Mouse (Mus musculus): ENCODE results near the gene Kcnn1. TPM values are rescaled to one million over a fixed set of nuclear protein-coding genes. Genes with fewer than 3 reads are reported as not detected.

Gene Kcnn1
- total RNA-seq, 2 experiments from 2014 or later, result 17.4 to 18.3 TPM

DNA sequence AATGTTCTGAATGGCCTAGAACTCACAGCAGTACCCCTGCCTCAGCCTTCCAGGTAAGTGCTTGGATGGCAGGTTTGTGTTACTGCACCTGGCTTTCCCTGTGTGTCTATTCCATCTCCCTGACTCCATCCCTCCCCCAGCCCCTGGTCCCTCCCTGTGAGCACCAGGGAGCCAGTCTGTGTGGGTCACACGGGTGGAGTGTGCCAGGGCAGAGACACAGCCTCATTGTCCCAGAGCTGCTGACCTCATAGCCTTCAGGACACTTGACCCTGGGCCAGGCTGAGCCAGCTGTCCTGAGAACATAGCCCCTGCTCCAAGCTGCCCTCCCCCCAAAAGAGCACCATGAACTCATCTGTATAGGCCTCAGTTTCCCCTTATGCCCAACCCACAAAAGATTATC is 55.8 kb downstream of the Kcnn1 start:
- no peak overlapping the region for H3K4me3 ChIP-seq
- no peak for TF ChIP-seq CTCF (conservative IDR thresholded peaks at IDR 0.05)
- peak overlapping the region; percentile 70 for H3K27ac ChIP-seq
- no peak for DNase-seq (ENCODE audit: low spot score in 2 of 2)

DNA sequence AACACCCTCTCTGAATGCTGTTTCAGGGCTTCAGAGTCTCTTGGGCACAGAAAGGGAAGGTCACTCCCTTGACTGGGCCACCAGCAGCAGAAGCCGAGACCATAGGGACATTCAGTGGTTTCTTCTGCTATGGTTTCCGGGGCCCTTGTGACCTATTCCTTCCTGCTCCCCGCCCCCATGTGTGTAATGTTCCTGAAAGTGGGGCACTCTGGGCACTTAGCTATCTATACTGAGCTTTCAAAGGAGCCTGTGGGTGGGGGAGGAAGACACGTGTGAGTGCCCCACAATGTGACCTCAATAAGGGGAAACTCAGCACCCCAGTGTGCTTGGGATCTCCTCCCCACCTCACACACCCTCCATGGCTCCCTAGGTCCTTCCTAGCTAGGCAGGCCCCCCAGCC is 56.5 kb downstream of the Kcnn1 start:
- DNase-seq (ENCODE audit: low spot score in 2 of 2), result no peak
- no peak for TF ChIP-seq CTCF (conservative IDR thresholded peaks at IDR 0.05)
- Histone ChIP-seq H3K4me3 (no peak overlapping the region), H3K27ac (peak overlapping the region; percentile 70)

- peak within 1 kb of the TSS; percentile 66 for H3K4me3 ChIP-seq
Measured at GRCm38 (mm10) chr8:70804481-70805206, 58.4 kb downstream of the Kcnn1 start, which contains the start of gene Mast3. Gene Mast3 (minus strand): TSS chr8:70805054.

GRCm38 (mm10) chr8:70803761-70804480 is 59.1 kb downstream of the Kcnn1 start:
- Histone ChIP-seq H3K27ac (peak overlapping the region; percentile 99), H3K4me3 (peak overlapping the region; percentile 66)
- no peak for TF ChIP-seq CTCF (conservative IDR thresholded peaks at IDR 0.05)
- peak; percentile 70 to 75 for DNase-seq (ENCODE audit: low spot score in 2 of 2)

More at GRCm38 (mm10) chr8:70804481-70805206, 58.4 kb downstream of the Kcnn1 start, which contains the start of gene Mast3:
- peak within 1 kb of the TSS; percentile 99 for H3K27ac ChIP-seq
- peak; percentile 82 to 87 for DNase-seq (ENCODE audit: low spot score in 2 of 2)
- TF ChIP-seq CTCF (conservative IDR thresholded peaks at IDR 0.05), result no peak

DNA sequence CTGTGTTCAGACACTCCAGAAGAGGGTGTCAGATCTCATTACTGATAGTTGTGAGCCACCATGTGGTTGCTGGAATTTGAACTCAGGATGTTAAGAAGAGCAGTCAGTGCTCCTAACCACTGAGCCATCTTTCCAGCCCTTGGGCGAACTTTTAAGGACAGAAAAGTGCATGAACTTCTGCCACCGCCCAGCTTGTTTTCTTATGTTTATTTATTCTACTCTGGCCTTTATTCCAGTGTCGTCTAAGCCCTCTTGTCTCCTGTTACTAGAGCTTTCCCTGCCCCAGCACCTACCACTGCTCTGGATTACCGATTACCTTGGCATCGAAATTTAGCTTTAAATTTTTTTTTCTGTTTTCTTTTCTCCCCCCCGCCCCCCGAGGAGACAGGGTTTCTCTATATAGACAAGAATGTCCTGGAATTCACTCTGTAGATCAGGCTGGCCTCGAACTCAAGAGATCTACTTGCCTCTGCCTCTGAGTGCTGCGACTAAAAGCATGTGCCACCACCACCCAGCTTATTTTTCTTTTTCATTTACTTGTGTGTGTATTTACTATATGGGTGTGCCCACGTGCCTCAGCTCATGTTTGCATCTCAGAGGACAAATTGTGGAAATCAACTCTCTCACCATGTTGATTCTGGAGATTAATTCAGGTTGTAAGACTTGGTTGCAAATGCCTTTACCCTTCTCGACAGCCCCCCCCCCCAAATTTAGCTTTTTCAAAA is 60.1 kb downstream of the Kcnn1 start:
- H3K27ac ChIP-seq, result peak overlapping the region; percentile 99
- peak; percentile 38 for TF ChIP-seq CTCF (conservative IDR thresholded peaks at IDR 0.05)
- H3K4me3 ChIP-seq, result peak overlapping the region; percentile 66
- no peak for DNase-seq (ENCODE audit: low spot score in 2 of 2)

GRCm38 (mm10) chr8:70801830-70802229 is 61.2 kb downstream of the Kcnn1 start:
- peak overlapping the region; percentile 11; the same call in 1 of the 2 replicates for H3K4me3 ChIP-seq
- no peak for DNase-seq (ENCODE audit: low spot score in 2 of 2)
- peak overlapping the region; percentile 99 for H3K27ac ChIP-seq
- no peak for TF ChIP-seq CTCF (conservative IDR thresholded peaks at IDR 0.05)

DNA sequence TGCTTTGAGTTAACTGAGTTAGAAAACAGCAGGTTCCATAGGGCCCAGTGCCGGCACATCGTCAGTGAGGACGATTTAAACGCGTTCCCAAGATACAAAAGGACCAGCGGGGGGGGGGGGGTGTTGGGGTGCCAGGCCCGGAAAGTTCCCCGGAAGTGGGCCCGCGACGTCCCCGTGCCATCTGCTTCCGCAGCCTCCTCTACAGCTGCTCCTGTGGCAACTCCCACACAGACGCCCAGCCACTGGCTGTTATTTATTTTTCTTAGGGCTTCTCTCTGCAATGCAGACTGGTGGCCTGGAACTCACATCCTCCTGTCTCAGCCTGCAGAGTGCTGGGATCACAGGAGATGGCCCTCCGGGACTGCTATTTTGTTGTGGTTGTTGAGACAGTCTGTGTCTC is 61.9 kb downstream of the Kcnn1 start:
- no peak overlapping the region for H3K4me3 ChIP-seq
- no peak for TF ChIP-seq CTCF (conservative IDR thresholded peaks at IDR 0.05)
- H3K27ac ChIP-seq, result peak overlapping the region; percentile 99
- peak; percentile 86 to 89 for DNase-seq (ENCODE audit: low spot score in 2 of 2)

- Histone ChIP-seq H3K27ac (peak overlapping the region; percentile 99), H3K4me3 (peak overlapping the region; percentile 28; the same call in 1 of the 2 replicates)
- no peak for TF ChIP-seq CTCF (conservative IDR thresholded peaks at IDR 0.05)
- peak in 1 of 2 experiments; percentile 63 for DNase-seq (ENCODE audit: low spot score in 2 of 2)
Measured at GRCm38 (mm10) chr8:70800648-70801047, 62.4 kb downstream of the Kcnn1 start.

GRCm38 (mm10) chr8:70798281-70798680 is 64.8 kb downstream of the Kcnn1 start:
- Histone ChIP-seq H3K27ac (peak overlapping the region; percentile 99), H3K4me3 (peak overlapping the region; percentile 82)
- peak; percentile 71 to 83 for DNase-seq (ENCODE audit: low spot score in 2 of 2)
- TF ChIP-seq CTCF (conservative IDR thresholded peaks at IDR 0.05), result 0 out of 2 replicates have a peak, but pooled peaks have one; percentile 9

DNA sequence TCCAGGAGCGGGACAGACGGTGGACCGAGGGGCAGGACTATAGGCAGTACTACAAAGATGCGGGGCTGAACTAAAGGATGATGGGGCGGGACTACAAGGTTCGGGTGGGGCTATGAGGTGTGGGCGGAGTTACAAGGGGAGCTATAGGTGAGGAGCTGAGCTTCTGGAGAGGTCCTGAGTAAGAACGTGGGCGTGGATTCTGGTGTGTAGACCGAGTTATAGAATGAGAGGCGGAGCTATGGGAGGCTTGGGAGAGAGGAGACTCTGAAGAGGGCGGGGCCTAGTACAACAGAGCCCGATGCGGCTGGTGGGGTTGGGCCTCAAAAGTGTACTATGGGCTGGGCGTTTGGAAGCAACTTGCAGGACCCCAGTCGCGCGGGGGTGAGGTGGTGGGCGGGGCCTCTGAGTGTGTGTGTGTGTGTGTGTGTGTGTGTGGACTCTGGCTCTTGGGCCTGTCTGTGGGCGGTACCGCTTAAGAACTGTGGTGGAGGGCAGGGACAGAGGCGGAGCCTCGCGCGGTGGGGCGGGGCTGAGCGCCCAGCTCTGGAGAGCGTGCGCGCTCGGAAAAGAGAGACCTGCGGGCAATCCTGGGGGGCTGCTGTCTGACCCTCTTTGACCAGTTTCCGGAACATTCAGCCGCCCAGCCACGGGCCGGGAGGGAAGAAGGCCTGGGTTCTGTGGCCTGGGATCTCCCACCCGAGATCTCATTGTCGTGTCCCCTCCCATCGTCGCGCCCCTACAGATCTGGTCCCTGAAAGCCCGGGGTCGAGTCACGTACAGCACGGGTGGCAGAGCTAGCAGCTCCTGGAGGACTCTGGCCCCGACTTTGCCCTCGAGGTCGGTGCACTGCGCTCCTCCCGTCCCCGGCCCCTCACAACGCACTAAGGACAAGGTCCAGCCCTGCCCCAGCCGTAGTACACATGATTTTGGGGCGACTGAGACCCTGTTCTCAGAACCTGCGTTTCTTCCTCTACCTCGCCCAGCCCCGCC is 65.7 kb downstream of the Kcnn1 start:
- no peak for TF ChIP-seq CTCF (conservative IDR thresholded peaks at IDR 0.05)
- Histone ChIP-seq H3K27ac (peak overlapping the region; percentile 99), H3K4me3 (peak overlapping the region; percentile 82)
- DNase-seq (ENCODE audit: low spot score in 2 of 2), result peak; percentile 88 to 95

DNA sequence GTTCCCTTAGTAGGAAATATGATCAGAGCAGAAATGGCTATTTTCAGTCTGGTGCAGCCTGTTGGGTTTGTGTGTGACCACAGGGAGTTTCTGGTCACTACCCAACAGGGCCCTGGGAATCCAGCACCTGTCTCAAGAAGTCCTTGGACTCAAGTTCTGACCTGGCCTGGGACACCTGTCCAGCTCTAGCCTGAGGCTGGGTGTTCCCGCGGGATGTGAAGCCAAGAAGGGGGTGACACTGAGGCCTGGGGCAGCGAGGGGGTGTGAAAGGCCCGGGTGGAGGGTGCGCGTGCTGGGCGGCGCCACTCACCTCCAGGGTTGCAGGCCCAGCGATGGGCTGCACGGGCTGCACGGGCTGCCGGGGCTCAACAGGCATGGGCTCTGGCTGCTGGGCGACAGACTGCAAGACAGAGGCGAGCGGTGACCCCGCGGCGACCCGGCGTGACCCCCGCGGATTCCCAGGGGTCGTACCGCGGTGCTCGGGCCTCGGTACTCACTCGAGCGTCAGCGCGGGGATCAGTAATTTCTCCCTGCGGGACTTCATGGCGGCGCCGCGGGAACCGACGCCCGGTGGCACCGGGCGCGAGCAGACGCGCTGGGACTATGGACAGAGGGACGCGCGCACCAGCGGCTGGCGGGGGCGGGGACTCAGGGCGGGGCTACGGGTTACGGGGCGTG is 66.5 kb downstream of the Kcnn1 start:
- DNase-seq (ENCODE audit: low spot score in 2 of 2), result no peak
- no peak for TF ChIP-seq CTCF (conservative IDR thresholded peaks at IDR 0.05)
- H3K4me3 ChIP-seq, result peak overlapping the region; percentile 82
- H3K27ac ChIP-seq, result peak overlapping the region; percentile 99

All from layer of hippocampus, adult 2 months (tissue).